Mouse (Mus musculus) liver, postnatal 0 days (tissue): Measurements from ENCODE around the gene Actr1b. TPM values are rescaled to one million over a fixed set of nuclear protein-coding genes. Genes with fewer than 3 reads are reported as not detected.
A peak's percentile ranks its signal among the peaks of the same experiment; 100 is the strongest.

Experiments used
- ATAC-seq: fragments of 200-750 bp; cut with Nextera tagmentation; 2 replicates; pipeline ENCODE4 v1.8.0; 2017; ENCODE audit warnings: mild to moderate bottlenecking, moderate library complexity
- DNase-seq: peaks from one replicate; pipeline ENCODE4 v3.0.0-alpha.2; 2016
- H3K27ac ChIP-seq: fragments of 300-500 bp; sonication (generic); 2 replicates; pipeline ENCODE4 v1.5.1; 2014; ENCODE audit warnings: antibody characterized with exemption, moderate library complexity, mild to moderate bottlenecking, low read depth
- H3K27me3 ChIP-seq: fragments of 300-500 bp; sonication (generic); 2 replicates; pipeline ENCODE4 v1.6.1; 2014; ENCODE audit warnings: low read length, control low read depth, mixed read lengths; ENCODE audit not compliant: insufficient read depth
- H3K36me3 ChIP-seq: fragments of 300-500 bp; sonication (generic); replicated peaks from 2 replicates; pipeline ENCODE4 v1.6.1; 2014; ENCODE audit warnings: mild to moderate bottlenecking, control low read depth, low read length, moderate library complexity, mixed read lengths; ENCODE audit not compliant: insufficient read depth
- H3K4me1 ChIP-seq: fragments of 300-500 bp; sonication (generic); 2 replicates; pipeline ENCODE4 v1.6.1; 2014; ENCODE audit warnings: antibody characterized with exemption, mild to moderate bottlenecking, control low read depth; ENCODE audit not compliant: insufficient read depth
- H3K4me2 ChIP-seq: fragments of 300-500 bp; sonication (generic); 2 replicates; pipeline ENCODE4 v1.6.1; 2014; ENCODE audit warnings: low read depth, mild to moderate bottlenecking, low read length, moderate library complexity, mixed read lengths
- H3K4me3 ChIP-seq: fragments of 300-500 bp; sonication (generic); 2 replicates; pipeline ENCODE4 v1.5.1; 2014; ENCODE audit warnings: low read depth, low read length
- H3K9ac ChIP-seq: fragments of 300-500 bp; sonication (generic); replicated peaks from 2 replicates; pipeline ENCODE4 v1.6.1; 2014; ENCODE audit warnings: mild to moderate bottlenecking, moderate library complexity
- H3K9me3 ChIP-seq: fragments of 300-500 bp; sonication (generic); 2 replicates; pipeline ENCODE4 v1.6.1; 2016; ENCODE audit warnings: mild to moderate bottlenecking, control low read depth, low read length, mixed read lengths
- CTCF ChIP-seq: sonication (generic); IDR thresholded peaks from 2 replicates; pipeline ENCODE4 v1.5.1; 2016; ENCODE audit warnings: antibody characterized with exemption, low read depth
- EP300 ChIP-seq: IDR thresholded peaks from 2 replicates; pipeline ENCODE4 v1.6.1; 2016; ENCODE audit warnings: antibody characterized with exemption, low read depth, mild to moderate bottlenecking
- WGBS: fragments of 180-500 bp; shearing (Covaris S2); extraction: QIAGEN DNeasy Blood & Tissue Kit; methylation state at CpG from one replicate; pipeline ENCODE4 v1.1.7; 2014; ENCODE audit not compliant: insufficient replicate concordance; 5-methylcytosine and 5-hydroxymethylcytosine counted together
- microRNA-seq: library from miRNA; unstranded; fragments of <30 nt; microRNA quantifications from one replicate; pipeline ENCODE4, GENCODE M21; 2016
- polyA plus RNA-seq: library from polyadenylated mRNA; unstranded; fragments of >200 nt; fragmentation: Nextera tagmentation; extraction: Ambion mirVana; gene quantifications from 2 replicates; pipeline ENCODE4 v1.2.1, GENCODE M21; 2015

Gene Actr1b
- polyA plus RNA-seq, 1 experiment from 2014 or later = 21.3 TPM

GRCm38 (mm10) chr1:36665165-36665723 lies 49.0 kb downstream of the Actr1b start:
- no peak overlapping the region for H3K27ac ChIP-seq
- no peaks in the 10 kb centered on the region for H3K9me3 ChIP-seq
- ATAC-seq = no peak
- no peaks in the 10 kb centered on the region for H3K4me1 ChIP-seq
- no peak overlapping the region for H3K4me3 ChIP-seq
- no peaks in the 10 kb centered on the region for H3K36me3 ChIP-seq
- WGBS = 79% methylated on average over 11 of the region's 11 CpGs
- no peak for TF ChIP-seq CTCF
- no peak for TF ChIP-seq EP300
- H3K27me3 ChIP-seq = no peaks in the 10 kb centered on the region
- no peak for DNase-seq
- no peak overlapping the region for H3K9ac ChIP-seq
- no peak overlapping the region for H3K4me2 ChIP-seq

GRCm38 (mm10) chr1:36664457-36664856 lies 49.8 kb downstream of the Actr1b start:
- Histone ChIP-seq H3K27me3 (no peaks in the 10 kb centered on the region), H3K36me3 (no peaks in the 10 kb centered on the region), H3K4me2 (no peak overlapping the region), H3K4me1 (no peaks in the 10 kb centered on the region), H3K27ac (no peak overlapping the region), H3K4me3 (no peak overlapping the region), H3K9me3 (no peaks in the 10 kb centered on the region), H3K9ac (no peak overlapping the region)
- ATAC-seq (no peak), DNase-seq (no peak)
- TF ChIP-seq CTCF (peak; percentile 58), EP300 (no peak)
- 46% methylated on average over 4 of the region's 4 CpGs for WGBS

- Histone ChIP-seq H3K4me3 (no peak overlapping the region), H3K27ac (no peak overlapping the region), H3K27me3 (no peaks in the 10 kb centered on the region), H3K36me3 (no peaks in the 10 kb centered on the region), H3K4me2 (no peak overlapping the region), H3K9me3 (no peaks in the 10 kb centered on the region), H3K4me1 (no peaks in the 10 kb centered on the region), H3K9ac (no peak overlapping the region)
- no peak for DNase-seq
- TF ChIP-seq CTCF (no peak), EP300 (no peak)
- 62% methylated on average over 7 of the region's 7 CpGs for WGBS
- ATAC-seq = no peak
Observed at GRCm38 (mm10) chr1:36658621-36659399, 55.4 kb downstream of the Actr1b start.

- H3K27me3 ChIP-seq = no peaks in the 10 kb centered on the region
- no peak overlapping the region for H3K4me2 ChIP-seq
- no peak overlapping the region for H3K9ac ChIP-seq
- DNase-seq = no peak
- TF ChIP-seq EP300 (0 out of 2 replicates have a peak, but pooled peaks have one; percentile 46), CTCF (no peak)
- H3K9me3 ChIP-seq = no peaks in the 10 kb centered on the region
- WGBS = 52% methylated on average over 4 of the region's 4 CpGs
- no peaks in the 10 kb centered on the region for H3K36me3 ChIP-seq
- H3K4me3 ChIP-seq = no peak overlapping the region
- no peak overlapping the region for H3K27ac ChIP-seq
- ATAC-seq = no peak
- H3K4me1 ChIP-seq = no peaks in the 10 kb centered on the region
Observed at GRCm38 (mm10) chr1:36657658-36658415, 56.4 kb downstream of the Actr1b start.

GRCm38 (mm10) chr1:36656233-36656632 lies 58.0 kb downstream of the Actr1b start:
- Histone ChIP-seq H3K36me3 (no peaks in the 10 kb centered on the region), H3K27ac (no peak overlapping the region), H3K9me3 (no peaks in the 10 kb centered on the region), H3K27me3 (no peaks in the 10 kb centered on the region), H3K4me2 (no peak overlapping the region), H3K4me3 (no peak overlapping the region), H3K9ac (no peak overlapping the region), H3K4me1 (no peaks in the 10 kb centered on the region)
- TF ChIP-seq EP300 (no peak), CTCF (no peak)
- WGBS = 43% methylated on average over 3 of the region's 3 CpGs
- DNase-seq (no peak), ATAC-seq (no peak)

GRCm38 (mm10) chr1:36655039-36655438 lies 59.2 kb downstream of the Actr1b start:
- no peak for ATAC-seq
- H3K9ac ChIP-seq = no peak overlapping the region
- no peak for DNase-seq
- no peak overlapping the region for H3K27ac ChIP-seq
- H3K4me2 ChIP-seq = no peak overlapping the region
- no peaks in the 10 kb centered on the region for H3K36me3 ChIP-seq
- H3K4me1 ChIP-seq = no peaks in the 10 kb centered on the region
- 72% methylated on average over 5 of the region's 5 CpGs for WGBS
- H3K9me3 ChIP-seq = no peaks in the 10 kb centered on the region
- H3K4me3 ChIP-seq = no peak overlapping the region
- no peaks in the 10 kb centered on the region for H3K27me3 ChIP-seq
- no peak for TF ChIP-seq EP300
- TF ChIP-seq CTCF = no peak

Small RNA genes within 50 kb of the gene (microRNA-seq; reads per million reads assigned to microRNA genes)
- gene Gm24133 = not detected

Other genes with a start within 250 kb of the Actr1b start
- gene Cnnm4, start 242.8 kb downstream of the Actr1b start, polyA plus RNA-seq = 2.1 and 2.2 TPM in 2 replicates
- 0.92 and 1.1 TPM in 2 replicates for gene Cnnm3, start 202.6 kb downstream of the Actr1b start, polyA plus RNA-seq
- 2.0 and 2.2 TPM in 2 replicates for gene Ankrd23, start 177.5 kb downstream of the Actr1b start, polyA plus RNA-seq
- 0.45 TPM in 1 of 2 replicates, not detected in the other for gene Gm42417, start 175.0 kb downstream of the Actr1b start, polyA plus RNA-seq
- 7.4 and 8.3 TPM in 2 replicates for gene Ankrd39, start 167.0 kb downstream of the Actr1b start, polyA plus RNA-seq
- 2.0 TPM in 2 replicates for gene Sema4c, start 156.1 kb downstream of the Actr1b start, polyA plus RNA-seq
- 0.16 and 0.37 TPM in 2 replicates for gene Fam178b, start 31.2 kb downstream of the Actr1b start, polyA plus RNA-seq
- 620 and 664 TPM in 2 replicates for gene Cox5b, start 23.0 kb downstream of the Actr1b start, polyA plus RNA-seq
- not detected in 2 replicates for gene 4933424G06Rik, start 4.3 kb downstream of the Actr1b start, polyA plus RNA-seq
- 0.31 and 0.67 TPM in 2 replicates for gene Zap70, start 47.4 kb upstream of the Actr1b start, polyA plus RNA-seq
- 4.8 and 6.1 TPM in 2 replicates for gene Tmem131, start 229.2 kb upstream of the Actr1b start, polyA plus RNA-seq